Mouse (Mus musculus): ENCODE results near the gene Cd72. TPM values are rescaled to one million over a fixed set of nuclear protein-coding genes. Genes with fewer than 3 reads are reported as not detected.

Cd72 gene
- total RNA-seq, 4 experiments from 2014 or later, result 0.24 to 1.1 (median 0.69) TPM

DNA sequence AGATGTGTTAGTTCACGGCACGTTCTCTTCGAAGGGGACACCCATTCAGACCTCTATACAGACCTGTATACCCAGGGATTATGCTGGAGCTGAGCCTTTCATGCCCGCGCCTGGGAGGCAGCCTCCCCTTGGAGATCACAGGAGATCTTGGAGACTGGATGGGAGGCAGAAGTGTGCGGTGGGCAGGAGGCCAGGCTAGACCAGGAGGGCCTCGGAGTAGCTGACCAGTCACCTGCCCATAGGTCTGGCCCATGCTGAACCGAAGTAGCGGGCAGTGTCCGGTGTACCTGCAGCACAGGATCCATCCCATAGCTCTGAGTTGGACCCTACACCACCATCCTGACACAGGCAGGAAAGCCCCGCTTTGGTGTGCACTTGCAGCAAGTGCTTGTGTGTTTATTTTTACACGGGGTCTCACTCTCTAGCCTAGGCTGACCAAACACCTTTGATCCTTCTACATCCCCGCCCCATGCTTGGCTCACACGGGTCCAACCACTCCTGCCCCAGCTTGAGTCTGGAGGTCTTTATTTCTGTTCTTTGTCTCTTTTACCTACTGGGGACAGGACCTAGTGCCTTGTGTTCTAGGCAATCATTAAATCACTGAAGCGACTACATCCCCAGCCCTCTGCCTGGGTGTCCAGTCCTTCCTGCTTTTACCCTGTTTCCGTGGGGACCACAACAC is 26.1 kb downstream of the Cd72 start:
- no peak for DNase-seq (ENCODE audit: low spot score)

DNA sequence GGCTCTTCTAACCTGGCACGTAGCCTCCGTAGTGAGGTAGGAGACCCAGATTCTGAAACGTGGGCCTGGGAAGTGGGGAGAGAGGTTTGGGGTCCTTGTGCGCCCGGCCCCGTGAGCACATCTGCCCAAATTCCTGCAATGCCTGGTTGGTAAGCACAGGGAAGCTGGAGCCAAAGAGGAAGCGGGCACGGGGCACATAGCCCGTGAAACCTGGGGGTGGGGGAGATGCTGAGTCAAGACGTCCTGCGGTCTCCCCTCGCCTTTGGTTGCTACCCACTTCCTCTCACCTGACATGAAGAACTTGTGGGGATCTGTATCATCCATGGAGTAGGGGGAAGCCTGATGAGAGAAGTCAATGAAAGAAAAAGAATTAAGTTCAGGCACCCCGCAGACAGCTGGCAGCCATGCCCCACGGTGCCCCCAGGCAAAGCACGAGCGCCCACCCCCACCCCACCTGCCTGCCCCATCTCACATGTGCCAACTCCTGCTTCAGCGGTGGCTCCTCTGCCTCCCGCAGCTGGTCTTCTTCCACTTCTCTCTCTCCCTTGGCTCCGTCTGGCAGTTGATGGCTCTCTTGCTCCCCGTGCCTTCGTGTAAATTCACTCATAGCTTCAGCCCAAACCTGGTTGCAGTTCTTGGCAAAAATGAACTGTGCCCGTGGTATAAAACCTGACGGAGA is 26.8 kb downstream of the Cd72 start:
- no peak for DNase-seq (ENCODE audit: low spot score)

GRCm38 (mm10) chr4:43426487-43426886 is 27.9 kb downstream of the Cd72 start:
- no peak for DNase-seq (ENCODE audit: low spot score)

- DNase-seq (ENCODE audit: low spot score), result no peak
Measured at GRCm38 (mm10) chr4:43425648-43426380, 28.6 kb downstream of the Cd72 start.

DNA sequence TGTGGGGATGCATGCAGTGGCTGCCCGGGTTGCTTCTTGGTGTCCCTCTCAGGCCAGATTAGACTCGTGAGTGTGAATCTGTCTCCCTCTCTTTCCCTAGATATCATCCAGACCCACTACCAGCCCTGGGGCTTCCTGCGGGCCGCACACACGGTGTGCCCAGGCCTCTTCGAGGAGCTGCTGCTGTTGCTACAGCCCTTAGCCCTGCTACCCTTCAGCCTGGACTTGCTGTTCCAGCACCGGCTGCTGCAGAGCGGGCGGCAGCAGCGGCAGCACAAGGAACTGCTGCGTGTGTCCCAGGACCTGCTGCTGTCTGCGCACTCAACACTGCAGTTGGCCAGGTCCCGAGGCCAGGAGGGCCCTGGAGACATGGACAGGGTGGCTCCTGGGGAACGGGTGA is 29.2 kb downstream of the Cd72 start:
- no peak for DNase-seq (ENCODE audit: low spot score)

GRCm38 (mm10) chr4:43424072-43424471 is 30.4 kb downstream of the Cd72 start:
- no peak for DNase-seq (ENCODE audit: low spot score)

DNA sequence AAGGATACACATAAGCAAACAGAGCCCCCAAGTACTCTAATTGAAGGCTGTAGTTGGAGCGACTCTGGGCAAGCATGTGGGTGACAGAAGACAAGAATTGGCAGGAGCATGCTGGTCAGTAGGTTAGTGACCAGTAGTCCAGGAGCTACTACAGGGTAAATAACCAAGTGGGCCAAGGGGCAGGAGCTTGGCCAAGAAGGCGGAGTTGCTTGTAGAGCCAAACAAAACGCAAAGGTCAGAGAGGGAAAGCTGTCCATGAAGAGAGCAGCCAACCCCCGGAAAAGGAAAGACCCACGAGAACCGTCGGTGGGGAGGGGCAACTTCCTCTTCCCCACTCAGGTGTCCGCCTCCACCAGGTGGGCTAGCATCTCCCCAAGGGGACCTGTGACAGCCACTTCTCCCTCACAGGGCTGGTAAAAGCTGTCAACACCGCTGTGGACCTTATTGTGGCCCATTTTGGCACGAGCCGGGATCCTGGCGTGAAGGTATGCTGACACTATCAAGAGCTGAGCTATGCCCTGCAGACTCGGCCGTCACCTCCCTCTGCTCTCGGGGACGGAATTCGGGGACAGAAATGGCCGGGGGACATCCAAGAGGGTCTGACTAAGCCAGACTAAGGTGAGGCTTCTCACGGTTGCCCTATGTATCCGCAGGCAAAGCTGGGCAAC is 31.0 kb downstream of the Cd72 start:
- DNase-seq (ENCODE audit: low spot score), result no peak

DNA sequence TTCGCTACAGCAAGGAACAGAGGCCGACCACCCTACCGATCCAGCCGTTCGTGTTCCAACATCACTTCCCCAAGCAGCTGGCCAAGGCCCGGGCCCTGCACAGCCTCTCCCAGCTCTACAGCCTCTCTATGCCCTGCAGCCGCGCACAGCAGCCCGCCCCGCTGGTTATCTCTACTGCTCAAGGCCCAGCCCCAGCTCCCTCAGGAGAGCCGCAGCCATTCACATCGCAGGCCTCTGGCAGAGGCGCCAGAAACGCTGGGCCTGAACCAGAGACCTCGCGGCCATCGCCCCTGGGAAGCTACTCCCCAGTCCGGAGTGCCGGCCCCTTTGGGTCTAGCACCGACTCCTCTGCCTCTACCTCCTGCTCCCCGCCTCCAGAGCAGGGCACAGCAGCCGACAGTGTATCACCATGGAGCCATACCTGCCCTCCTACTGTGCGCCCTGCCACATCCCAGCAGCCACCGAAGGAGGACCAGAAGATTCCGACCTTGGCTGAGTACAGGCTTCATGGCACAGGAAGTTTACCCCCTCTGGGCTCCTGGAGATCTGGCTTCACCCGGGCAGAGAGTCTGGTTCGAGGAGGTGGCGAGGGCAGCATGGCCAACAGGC is 32.7 kb downstream of the Cd72 start:
- no peak for DNase-seq (ENCODE audit: low spot score)

GRCm38 (mm10) chr4:43420305-43420704 is 34.1 kb downstream of the Cd72 start:
- DNase-seq (ENCODE audit: low spot score), result peak; percentile 90

GRCm38 (mm10) chr4:43419801-43420281 is 34.6 kb downstream of the Cd72 start:
- no peak for DNase-seq (ENCODE audit: low spot score)

DNA sequence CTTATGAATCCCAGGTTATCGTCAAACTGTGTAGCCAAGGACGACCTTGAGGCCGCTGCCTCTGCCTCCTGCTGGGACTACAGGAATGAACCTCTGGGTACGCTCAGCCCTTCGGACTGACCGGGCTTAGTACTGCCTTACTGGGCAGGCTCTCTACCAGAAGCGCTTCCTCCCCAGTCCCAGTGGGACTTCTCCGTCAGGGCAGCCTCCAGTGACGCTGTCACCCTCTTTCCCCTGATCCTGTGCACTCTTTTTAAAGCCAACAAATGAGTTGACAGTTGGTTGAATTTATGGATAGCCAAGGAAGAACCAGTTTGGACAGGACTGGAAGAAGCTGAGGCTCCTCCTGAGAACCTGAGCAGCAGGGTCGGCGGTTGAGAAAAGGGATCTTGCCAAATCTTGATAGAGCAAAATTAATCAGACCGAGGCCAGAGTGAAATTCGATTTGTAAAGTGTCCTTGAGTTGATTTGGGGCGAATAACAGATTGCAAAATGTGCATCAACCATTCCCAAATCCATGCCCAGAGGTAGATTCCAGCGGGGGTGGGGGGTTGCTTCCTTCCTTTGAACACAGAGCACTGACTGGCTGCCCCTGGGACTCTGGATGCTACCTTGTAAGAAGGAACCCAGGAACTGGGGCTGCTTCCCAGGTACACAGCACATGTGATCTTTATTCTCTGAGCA is 35.3 kb downstream of the Cd72 start:
- no peak for DNase-seq (ENCODE audit: low spot score)

DNA sequence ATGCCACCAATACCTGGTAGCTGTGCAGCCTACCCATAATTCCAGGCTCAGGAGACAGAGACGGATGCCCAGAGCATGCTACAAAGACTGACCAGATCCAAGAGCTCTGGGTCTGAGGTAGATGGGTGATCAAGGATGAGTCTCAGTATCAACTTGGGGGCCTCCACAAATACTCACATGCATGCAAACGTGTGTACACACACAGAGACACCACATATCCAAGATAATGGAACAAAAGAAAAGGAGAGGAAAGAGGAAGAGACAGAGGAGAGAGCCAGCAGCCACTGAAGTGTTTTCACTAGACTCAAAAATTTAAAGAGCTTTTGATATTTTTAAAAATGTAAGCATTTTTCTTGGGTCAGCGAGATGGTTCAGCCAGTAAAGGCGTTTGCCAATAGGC is 36.0 kb downstream of the Cd72 start:
- DNase-seq (ENCODE audit: low spot score), result no peak

DNA sequence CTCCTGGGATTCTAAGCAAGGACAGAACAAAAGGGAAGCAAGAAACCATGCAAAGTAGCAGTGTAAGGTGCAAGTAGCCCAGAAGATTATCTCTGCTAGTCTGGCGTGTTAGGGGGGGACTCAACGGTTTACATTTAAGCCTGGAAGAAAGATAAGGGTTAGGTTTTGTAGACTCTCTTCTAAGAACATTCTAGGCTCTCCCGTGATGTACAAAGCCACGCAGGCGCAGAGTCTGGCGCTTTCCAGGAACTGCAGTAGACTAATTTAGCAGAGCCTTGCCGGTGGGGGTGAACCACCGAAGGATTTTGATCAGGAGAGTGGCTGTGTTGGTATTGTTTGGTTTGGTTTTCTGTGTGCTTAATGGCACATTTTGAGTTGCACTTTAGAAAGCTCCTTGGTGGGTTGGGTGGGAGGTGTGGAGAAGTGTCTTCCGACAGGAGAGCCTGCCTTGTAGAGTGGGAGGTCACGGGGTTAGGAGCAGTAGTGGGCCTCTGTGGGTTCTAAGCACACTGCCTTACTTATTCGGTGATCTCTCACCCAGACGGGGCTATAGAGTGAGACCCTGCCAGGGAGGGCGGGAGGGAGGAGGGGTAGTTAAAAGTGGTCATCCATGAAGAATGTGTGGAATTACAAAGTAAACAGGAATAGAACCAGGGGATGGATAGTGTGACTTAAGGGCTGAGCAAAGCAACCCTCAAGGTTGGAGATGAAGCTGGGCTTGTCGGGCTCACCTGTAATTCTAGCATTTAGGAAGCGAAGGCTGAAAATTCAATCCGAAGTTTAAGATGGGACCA is 37.0 kb downstream of the Cd72 start:
- no peak for DNase-seq (ENCODE audit: low spot score)

DNA sequence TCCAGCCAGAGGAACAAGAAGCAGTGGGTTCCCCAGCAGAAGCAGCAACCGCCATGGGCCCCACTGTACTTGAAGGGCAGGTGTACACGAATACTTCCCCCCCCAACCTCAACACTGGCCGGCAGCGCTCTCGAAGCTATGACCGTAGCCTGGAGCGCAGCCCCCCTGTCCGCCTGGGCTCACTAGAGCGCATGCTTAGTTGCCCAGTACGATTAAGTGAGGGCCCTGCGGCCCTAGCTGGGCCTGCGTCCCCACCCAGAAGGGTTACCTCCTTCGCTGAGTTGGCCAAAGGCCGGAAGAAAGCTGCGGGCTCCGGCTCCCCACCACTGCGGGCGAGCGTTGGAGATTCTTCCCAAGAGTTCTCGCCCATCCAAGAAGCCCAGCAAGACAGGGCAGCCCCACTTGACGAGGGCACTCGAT is 38.3 kb downstream of the Cd72 start:
- DNase-seq (ENCODE audit: low spot score), result no peak

- no peak for DNase-seq (ENCODE audit: low spot score)
Measured at GRCm38 (mm10) chr4:43415221-43416070, 39.0 kb downstream of the Cd72 start.

DNA sequence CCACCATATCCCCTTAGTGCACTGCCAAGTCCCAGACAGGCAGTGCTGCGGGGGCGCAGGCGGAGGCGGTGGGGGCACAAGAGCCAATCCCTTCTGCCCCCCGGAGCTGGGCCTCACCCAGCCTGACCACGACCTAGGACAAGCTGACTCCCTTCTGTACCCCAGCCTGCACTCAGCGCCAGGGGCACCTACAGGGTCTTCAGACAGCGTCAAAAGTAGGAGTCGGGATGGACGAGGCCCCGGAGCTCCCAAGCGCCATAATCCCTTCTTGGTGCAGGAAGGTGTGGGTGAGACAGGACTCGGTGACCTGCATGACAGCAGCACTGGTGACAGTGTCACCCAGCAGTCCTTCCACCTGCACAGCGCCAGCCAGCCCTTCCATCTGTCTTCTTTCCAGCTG is 39.7 kb downstream of the Cd72 start:
- no peak for DNase-seq (ENCODE audit: low spot score)

GRCm38 (mm10) chr4:43407071-43407920 is 47.1 kb downstream of the Cd72 start:
- no peak for DNase-seq (ENCODE audit: low spot score)
